Mouse (Mus musculus) stomach, postnatal 0 days (tissue): ENCODE measurements at regions not wholly inside any gene's neighbourhood (a gene's known extent, or its start where the extent isn't known, plus 50 kb on each side); places are given as distances from the start of the nearest gene placed in this dataset.

Source experiments
- ATAC-seq: fragments of 200-750 bp; cut with Nextera tagmentation; 2 replicates; pipeline ENCODE4 v1.8.0; 2017; ENCODE audit not compliant: low FRiP score, low TSS enrichment
- DNase-seq: peaks from one replicate; pipeline ENCODE4 v3.0.0-alpha.2; 2016; ENCODE audit warnings: low spot score
- H3K27ac ChIP-seq: fragments of 300-500 bp; sonication (generic); replicated peaks from 2 replicates; pipeline ENCODE4 v1.5.1; 2014; ENCODE audit warnings: mild to moderate bottlenecking, control low read depth
- H3K27me3 ChIP-seq: fragments of 300-500 bp; sonication (generic); 2 replicates; pipeline ENCODE4 v1.6.1; 2014; ENCODE audit warnings: low read length; ENCODE audit not compliant: control insufficient read depth, insufficient read depth
- H3K36me3 ChIP-seq: fragments of 300-500 bp; sonication (generic); 2 replicates; pipeline ENCODE4 v1.6.1; 2014; ENCODE audit warnings: low read length, mixed read lengths; ENCODE audit not compliant: control insufficient read depth, insufficient read depth
- H3K4me1 ChIP-seq: fragments of 300-500 bp; sonication (generic); replicated peaks from 2 replicates; pipeline ENCODE4 v1.6.1; 2014; ENCODE audit warnings: antibody characterized with exemption; ENCODE audit not compliant: control insufficient read depth, insufficient read depth
- H3K4me2 ChIP-seq: fragments of 300-500 bp; sonication (generic); replicated peaks from 2 replicates; pipeline ENCODE4 v1.6.1; 2014; ENCODE audit warnings: low read depth, mild to moderate bottlenecking, control low read depth, moderate library complexity
- H3K4me3 ChIP-seq: fragments of 300-500 bp; sonication (generic); 2 replicates; pipeline ENCODE4 v1.5.1; 2014; ENCODE audit warnings: low read depth, low read length, control low read depth
- H3K9ac ChIP-seq: fragments of 300-500 bp; sonication (generic); 2 replicates; pipeline ENCODE4 v1.6.1; 2014; ENCODE audit warnings: mild to moderate bottlenecking, low read length, control low read depth, mixed read lengths
- H3K9me3 ChIP-seq: fragments of 300-500 bp; sonication (generic); 2 replicates; pipeline ENCODE4 v1.6.1; 2016; ENCODE audit warnings: low read length; ENCODE audit not compliant: control insufficient read depth
- CTCF ChIP-seq: IDR thresholded peaks from 2 replicates; pipeline ENCODE4 v1.5.1; 2016; ENCODE audit warnings: antibody characterized with exemption, low read depth, mild to moderate bottlenecking, moderate library complexity
- EP300 ChIP-seq: optimal IDR thresholded peaks from 2 replicates; pipeline ENCODE3; 2016; ENCODE audit warnings: antibody characterized with exemption
- WGBS: fragments of 180-500 bp; shearing (Covaris S2); extraction: QIAGEN DNeasy Blood & Tissue Kit; methylation state at CpG from one replicate; pipeline ENCODE4 v1.1.7; 2014; 5-methylcytosine and 5-hydroxymethylcytosine counted together

DNA sequence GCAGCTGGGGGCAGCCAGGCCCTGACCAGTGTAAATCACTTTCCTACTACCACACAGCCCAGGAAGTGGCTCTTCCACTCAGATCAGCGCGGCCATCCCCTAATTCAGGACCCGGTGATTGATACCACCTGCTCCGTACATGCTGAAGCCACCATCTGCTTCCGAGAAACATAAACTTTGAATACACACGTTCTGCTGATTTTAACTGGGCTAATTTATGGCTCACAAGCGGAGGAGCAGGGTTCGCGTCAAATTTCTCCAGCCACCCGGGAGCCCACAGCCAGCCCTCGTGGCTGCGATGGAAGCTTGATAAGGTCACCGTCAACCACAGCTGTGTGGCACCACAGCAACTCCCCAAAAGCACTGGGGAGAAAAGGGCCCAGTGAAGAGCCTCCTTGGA lies 72.0 kb upstream of the Nkx1-1 start:
- Histone ChIP-seq H3K9me3 (no peaks in the 10 kb centered on the region), H3K36me3 (no peaks in the 10 kb centered on the region), H3K4me1 (no peaks in the 10 kb centered on the region), H3K4me2 (no peak overlapping the region), H3K9ac (no peak overlapping the region), H3K27ac (no peak overlapping the region), H3K27me3 (no peaks in the 10 kb centered on the region), H3K4me3 (no peak overlapping the region)
- no peak for TF ChIP-seq CTCF
- TF ChIP-seq EP300, result no peak
- DNase-seq, result no peak
- ATAC-seq, result no peak
- 37% methylated on average over 13 of the region's 13 CpGs for WGBS

DNA sequence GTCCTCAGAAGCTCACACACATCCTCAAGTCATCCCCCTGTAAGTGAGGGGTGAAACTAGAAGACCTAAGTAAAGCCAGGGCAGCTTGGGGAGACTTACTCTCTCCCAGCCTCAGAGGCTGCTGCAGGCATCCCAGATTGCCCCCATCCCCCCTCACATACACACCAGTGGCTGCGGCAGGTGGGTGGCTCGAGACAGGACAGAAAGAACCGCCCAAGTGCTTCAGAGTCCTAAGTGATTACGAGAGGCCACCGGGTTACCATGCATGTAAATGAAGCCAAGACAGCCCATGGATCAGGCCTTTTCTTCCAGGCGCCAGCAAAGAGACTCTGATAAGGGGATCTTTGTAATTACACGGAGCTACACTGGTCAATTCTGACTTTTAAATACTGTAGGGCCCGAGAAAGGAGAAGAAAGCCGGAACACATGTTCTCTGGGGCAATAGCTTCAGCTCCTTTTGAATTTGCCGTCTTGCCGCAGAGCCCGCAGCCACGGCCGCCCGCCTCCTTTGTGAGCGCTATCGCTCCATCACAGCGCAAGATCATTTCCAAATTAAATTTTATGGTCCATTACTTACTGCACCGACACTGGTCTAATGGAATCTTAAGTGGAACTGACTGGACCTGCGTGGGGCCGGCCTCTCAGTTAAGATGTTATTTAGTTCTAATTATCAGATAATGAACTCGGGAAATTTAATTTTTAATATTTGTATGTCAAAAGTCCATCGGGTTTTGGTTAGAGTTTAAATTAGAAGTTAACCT lies 68.1 kb upstream of the Nkx1-1 start:
- Histone ChIP-seq H3K27ac (no peak overlapping the region), H3K9ac (no peak overlapping the region), H3K4me2 (no peak overlapping the region), H3K9me3 (no peaks in the 10 kb centered on the region), H3K36me3 (no peaks in the 10 kb centered on the region), H3K4me1 (no peaks in the 10 kb centered on the region), H3K27me3 (no peaks in the 10 kb centered on the region), H3K4me3 (no peak overlapping the region)
- DNase-seq, result no peak
- no peak for ATAC-seq
- TF ChIP-seq CTCF, result no peak
- TF ChIP-seq EP300, result no peak
- WGBS, result 71% methylated on average over 23 of the region's 23 CpGs

DNA sequence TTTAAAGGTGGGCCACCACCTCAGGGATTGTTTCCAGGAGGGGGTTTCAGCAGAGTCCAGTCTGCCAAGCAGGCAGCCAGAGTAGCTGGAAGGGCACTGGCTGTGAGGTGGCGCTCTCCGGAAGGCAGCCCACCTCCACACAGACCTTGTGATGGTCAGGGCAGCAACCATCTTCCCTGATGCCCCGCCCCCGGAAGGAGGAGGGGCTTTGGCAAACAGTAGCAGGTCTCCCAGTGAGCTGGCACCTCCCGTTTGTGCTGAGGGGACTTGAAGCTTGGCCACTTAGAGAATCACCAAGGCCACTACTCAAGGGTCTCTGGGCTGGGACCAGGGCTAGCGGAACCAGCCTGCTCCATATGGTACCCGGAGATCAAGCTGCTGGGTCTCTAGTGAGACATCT lies 67.4 kb upstream of the Nkx1-1 start:
- ATAC-seq (no peak), DNase-seq (no peak)
- H3K4me3 ChIP-seq, result no peak overlapping the region
- TF ChIP-seq EP300 (no peak), CTCF (no peak)
- no peak overlapping the region for H3K9ac ChIP-seq
- 45% methylated on average over 7 of the region's 7 CpGs for WGBS
- no peak overlapping the region for H3K4me2 ChIP-seq
- H3K36me3 ChIP-seq, result no peaks in the 10 kb centered on the region
- no peaks in the 10 kb centered on the region for H3K9me3 ChIP-seq
- H3K27me3 ChIP-seq, result no peaks in the 10 kb centered on the region
- no peaks in the 10 kb centered on the region for H3K4me1 ChIP-seq
- H3K27ac ChIP-seq, result no peak overlapping the region

DNA sequence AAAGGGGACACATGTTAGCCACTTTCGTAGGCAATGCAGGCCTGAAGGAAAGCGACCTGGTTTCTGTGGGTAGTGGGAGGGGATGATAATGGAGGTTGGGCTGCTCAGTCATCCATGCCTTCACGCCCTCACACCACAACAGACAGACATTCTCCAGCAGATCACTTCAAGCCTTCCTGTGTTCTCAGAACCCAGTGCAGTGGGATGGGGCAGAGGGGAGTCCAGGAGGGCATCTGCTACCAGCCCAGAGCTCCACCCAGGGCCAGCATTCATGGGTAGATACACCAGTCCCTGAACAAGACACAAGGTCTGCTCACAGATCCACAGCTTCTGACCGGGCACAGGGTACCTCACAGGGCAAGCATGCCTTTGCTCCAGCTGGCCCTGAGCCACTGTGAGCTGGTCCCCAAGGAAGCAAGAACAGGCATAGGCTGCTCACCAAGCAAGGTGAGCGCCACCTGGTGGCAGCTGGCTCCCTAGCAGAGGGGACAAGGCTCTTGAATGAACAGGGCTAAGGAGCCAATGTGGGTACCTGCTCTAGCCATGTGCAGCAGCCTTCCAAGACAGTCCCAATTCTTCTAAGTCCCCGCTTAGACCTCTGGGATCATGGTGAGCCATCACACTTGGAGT lies 62.2 kb upstream of the Nkx1-1 start:
- H3K4me1 ChIP-seq, result no peaks in the 10 kb centered on the region
- no peak overlapping the region for H3K4me2 ChIP-seq
- peak; percentile 85 for DNase-seq
- no peaks in the 10 kb centered on the region for H3K9me3 ChIP-seq
- WGBS, result 38% methylated on average over 6 of the region's 6 CpGs
- H3K27ac ChIP-seq, result no peak overlapping the region
- peak; percentile 75 for ATAC-seq
- H3K4me3 ChIP-seq, result no peak overlapping the region
- H3K9ac ChIP-seq, result no peak overlapping the region
- no peaks in the 10 kb centered on the region for H3K36me3 ChIP-seq
- TF ChIP-seq CTCF (peak; percentile 92), EP300 (no peak)
- no peaks in the 10 kb centered on the region for H3K27me3 ChIP-seq

DNA sequence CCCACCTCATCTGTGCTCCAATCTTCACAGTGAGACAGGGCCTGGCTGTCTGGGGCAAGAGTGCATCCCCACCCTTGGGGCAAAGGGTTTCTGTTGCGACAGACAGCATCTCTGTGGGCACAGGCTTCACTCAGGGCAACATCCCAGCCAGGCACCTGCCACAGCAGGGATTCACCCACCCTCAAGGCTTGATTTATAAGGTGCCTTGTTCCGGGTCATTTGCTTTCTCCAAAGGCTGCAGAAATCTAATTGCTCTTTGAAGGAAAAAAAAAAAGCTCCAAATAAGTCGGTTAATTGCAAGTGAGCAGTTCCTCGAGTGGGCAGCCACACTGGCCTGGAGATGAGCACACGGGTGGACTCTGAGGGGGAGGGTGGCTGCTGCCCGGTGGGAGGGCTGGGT lies 61.5 kb upstream of the Nkx1-1 start:
- H3K27me3 ChIP-seq, result no peaks in the 10 kb centered on the region
- no peak for ATAC-seq
- H3K4me3 ChIP-seq, result no peak overlapping the region
- no peaks in the 10 kb centered on the region for H3K4me1 ChIP-seq
- 67% methylated on average over 6 of the region's 6 CpGs for WGBS
- H3K36me3 ChIP-seq, result no peaks in the 10 kb centered on the region
- no peak overlapping the region for H3K9ac ChIP-seq
- H3K27ac ChIP-seq, result no peak overlapping the region
- no peak for TF ChIP-seq EP300
- TF ChIP-seq CTCF, result no peak
- no peak for DNase-seq
- no peak overlapping the region for H3K4me2 ChIP-seq
- H3K9me3 ChIP-seq, result no peaks in the 10 kb centered on the region

DNA sequence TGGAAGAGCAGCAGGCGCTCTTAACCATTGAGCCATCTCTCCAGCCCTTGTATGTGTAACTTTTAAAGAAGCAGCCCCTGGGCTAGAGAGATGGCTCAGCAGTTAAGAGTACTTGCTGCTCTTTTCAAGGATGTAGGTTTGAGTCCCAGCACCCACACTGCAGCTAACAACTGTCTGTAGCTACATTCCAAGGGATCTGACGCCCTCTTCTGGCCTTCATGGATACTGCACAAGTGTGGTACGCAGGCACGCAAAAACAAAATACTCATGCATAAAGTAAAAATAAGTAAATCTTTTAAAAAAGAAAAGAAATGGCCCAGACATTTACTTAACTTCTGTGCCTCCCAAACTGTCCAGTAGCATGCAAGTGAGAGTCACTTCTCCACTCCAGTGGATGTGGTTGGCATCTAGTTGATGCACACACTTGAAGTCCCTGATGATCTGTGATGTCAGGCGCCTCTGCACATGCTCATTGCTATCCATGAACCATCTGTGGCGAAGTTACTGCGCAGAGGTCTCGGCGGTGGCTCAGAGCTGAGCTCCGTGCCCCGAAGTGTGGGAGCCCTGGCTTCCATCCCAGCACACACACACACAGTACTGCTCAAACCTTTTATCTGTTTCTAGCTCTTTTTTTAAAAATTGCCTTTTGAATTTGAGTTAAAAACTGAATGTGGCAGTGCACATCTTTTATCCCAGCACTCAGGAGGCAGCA lies 59.0 kb upstream of the Nkx1-1 start:
- no peak for ATAC-seq
- Histone ChIP-seq H3K9ac (no peak overlapping the region), H3K27ac (no peak overlapping the region), H3K9me3 (no peaks in the 10 kb centered on the region), H3K4me3 (no peak overlapping the region), H3K27me3 (no peaks in the 10 kb centered on the region), H3K4me2 (no peak overlapping the region), H3K36me3 (no peaks in the 10 kb centered on the region), H3K4me1 (no peaks in the 10 kb centered on the region)
- DNase-seq, result no peak
- WGBS, result 86% methylated on average over 11 of the region's 11 CpGs
- TF ChIP-seq EP300 (no peak), CTCF (no peak)
